Mouse (Mus musculus): ENCODE data around the gene Ndufb2.

GRCm38 (mm10) chr6:39606056-39606455, 13.7 kb downstream of the Ndufb2 start:
- no peak for TF ChIP-seq CTCF (IDR thresholded peaks at IDR 0.05; ENCODE audit: extremely low read depth, insufficient read length, insufficient replicate concordance, low read depth, low read length)
- no peak for TF ChIP-seq POLR2A (IDR thresholded peaks at IDR 0.05; ENCODE audit: low read depth, low read length)

Data from small intestine, adult 2 months (tissue).